Mouse (Mus musculus) cerebral cortex, adult 2 months (tissue): ENCODE measurements around the gene Hist1h4h.

Experiments used
- whole genome bisulfite sequencing: fragments of 180-500 bp; shearing (Covaris S2); methylation state at CpG from one replicate; pipeline ENCODE4 v1.1.7; 2018; 5-methylcytosine and 5-hydroxymethylcytosine counted together

The Hist1h4h gene

GRCm38 (mm10) chr13:23530901-23531875 is at the start of gene Hist1h4h:
TSS of gene Hist1h4h (plus strand) at chr13:23531050.
- under 1% methylated on average over 61 of the region's 70 CpGs for WGBS

- 95% methylated on average over 2 of the region's 2 CpGs for WGBS
These were observed 47.7 kb upstream of the Hist1h4h start for GRCm38 (mm10) chr13:23483153-23483552.

- WGBS = 57% methylated on average over 5 of the region's 5 CpGs
These were observed 45.6 kb upstream of the Hist1h4h start for GRCm38 (mm10) chr13:23485271-23485670.

- WGBS = 6% methylated on average over 13 of the region's 14 CpGs
These were observed 42.2 kb upstream of the Hist1h4h start, which contains the start of gene Btn2a2 for GRCm38 (mm10) chr13:23488400-23489322. TSS of gene Btn2a2 (minus strand) at chr13:23488857.

- 62% methylated on average over 1 of the region's 1 CpGs for WGBS
These were observed 40.0 kb upstream of the Hist1h4h start for GRCm38 (mm10) chr13:23490863-23491262.

- 20% methylated on average over 1 of the region's 1 CpGs for WGBS
These were observed 39.6 kb upstream of the Hist1h4h start for GRCm38 (mm10) chr13:23491263-23491662.

- 30% methylated on average over 14 of the region's 14 CpGs for WGBS
These were observed 38.9 kb upstream of the Hist1h4h start for GRCm38 (mm10) chr13:23491990-23492389.

GRCm38 (mm10) chr13:23495526-23495925 is 35.3 kb upstream of the Hist1h4h start:
- 91% methylated on average over 6 of the region's 6 CpGs for WGBS

- WGBS = 28% methylated on average over 19 of the region's 19 CpGs
These were observed 33.1 kb upstream of the Hist1h4h start for GRCm38 (mm10) chr13:23497656-23498321.

- WGBS = 12% methylated on average over 10 of the region's 10 CpGs
These were observed 32.2 kb upstream of the Hist1h4h start for GRCm38 (mm10) chr13:23498653-23499052.

GRCm38 (mm10) chr13:23499943-23500342 is 30.9 kb upstream of the Hist1h4h start:
- 41% methylated on average over 7 of the region's 7 CpGs for WGBS

- 10% methylated on average over 17 of the region's 17 CpGs for WGBS
These were observed 30.2 kb upstream of the Hist1h4h start for GRCm38 (mm10) chr13:23500424-23501200.

GRCm38 (mm10) chr13:23501511-23501910 is 29.3 kb upstream of the Hist1h4h start:
- 37% methylated on average over 5 of the region's 5 CpGs for WGBS

- 47% methylated on average over 9 of the region's 9 CpGs for WGBS
These were observed 28.8 kb upstream of the Hist1h4h start for GRCm38 (mm10) chr13:23502031-23502567.

- 67% methylated on average over 4 of the region's 4 CpGs for WGBS
These were observed 27.9 kb upstream of the Hist1h4h start for GRCm38 (mm10) chr13:23502916-23503315.

GRCm38 (mm10) chr13:23503797-23504196 is 27.1 kb upstream of the Hist1h4h start:
- 6% methylated on average over 9 of the region's 9 CpGs for WGBS

GRCm38 (mm10) chr13:23505662-23506345 is 25.0 kb upstream of the Hist1h4h start:
- 44% methylated on average over 14 of the region's 14 CpGs for WGBS

GRCm38 (mm10) chr13:23506351-23506750 is 24.5 kb upstream of the Hist1h4h start:
- 55% methylated on average over 13 of the region's 13 CpGs for WGBS

- 54% methylated on average over 14 of the region's 14 CpGs for WGBS
These were observed 23.9 kb upstream of the Hist1h4h start for GRCm38 (mm10) chr13:23506819-23507515.
